Mouse (Mus musculus) myocyte (in vitro differentiated cells): ENCODE data around the gene Tjp3. TPM values are rescaled to one million over a fixed set of nuclear protein-coding genes. Genes with fewer than 3 reads are reported as not detected.

Experiments
- H3K27me3 ChIP-seq: one replicate; pipeline ENCODE4 v1.6.1; 2011; ENCODE audit not compliant: control insufficient read depth, insufficient read depth, insufficient read length
- H3K36me3 ChIP-seq: one replicate; pipeline ENCODE4 v1.6.1; 2011; ENCODE audit not compliant: control insufficient read depth, insufficient read depth
- H3K4me2 ChIP-seq: one replicate; pipeline ENCODE4 v1.6.1; 2011; ENCODE audit warnings: low read depth, control low read depth
- H3K4me3 ChIP-seq: one replicate; pipeline ENCODE4 v1.5.1; 2011; ENCODE audit warnings: mild to moderate bottlenecking, control low read depth, moderate library complexity
- H3K79me2 ChIP-seq: one replicate; pipeline ENCODE4 v1.6.1; 2011; ENCODE audit not compliant: control insufficient read depth, insufficient read depth
- H3ac ChIP-seq: one replicate; pipeline ENCODE4 v1.6.1; 2011; ENCODE audit not compliant: control insufficient read depth, insufficient read length
- CEBPB ChIP-seq: IDR thresholded peaks from 2 replicates; pipeline ENCODE4 v1.6.1; 2011; ENCODE audit warnings: mild to moderate bottlenecking, moderate library complexity; ENCODE audit not compliant: poor library complexity, insufficient read depth, severe bottlenecking
- E2F4 ChIP-seq: IDR thresholded peaks from one replicate; pipeline ENCODE4 v1.6.1; 2011; ENCODE audit warnings: mild to moderate bottlenecking, control low read depth, moderate library complexity; ENCODE audit not compliant: insufficient read depth
- MAX ChIP-seq: IDR thresholded peaks from one replicate; pipeline ENCODE4 v1.6.1; 2011; ENCODE audit warnings: low read depth, mild to moderate bottlenecking, control low read depth
- MYOD1 ChIP-seq, 3 experiments: IDR thresholded peaks; one replicate each; pipeline ENCODE4 v1.6.1; 2011; ENCODE audit warnings: control low read depth in 2 of 3, low read depth in 2 of 3, mild to moderate bottlenecking in 2 of 3, moderate library complexity in 1 of 3; ENCODE audit not compliant: insufficient read length in 2 of 3, control insufficient read depth in 1 of 3
- MYOG ChIP-seq, 3 experiments: IDR thresholded peaks; one replicate each; pipeline ENCODE4 v1.6.1; 2011; ENCODE audit warnings: control low read depth in 2 of 3, low read depth in 2 of 3, mild to moderate bottlenecking in 2 of 3; ENCODE audit not compliant: insufficient read length in 2 of 3, control insufficient read depth in 1 of 3, insufficient read depth in 1 of 3
- POLR2A ChIP-seq: IDR thresholded peaks from one replicate; pipeline ENCODE4 v1.6.1; 2011; ENCODE audit warnings: low read depth, mild to moderate bottlenecking, control low read depth, moderate library complexity; ENCODE audit not compliant: insufficient read length
- POLR2AphosphoS2 ChIP-seq: IDR thresholded peaks from one replicate; pipeline ENCODE4 v1.6.1; 2011; ENCODE audit warnings: low read depth, control low read depth; ENCODE audit not compliant: insufficient read length
- REST ChIP-seq: IDR thresholded peaks from one replicate; pipeline ENCODE4 v1.6.1; 2011; ENCODE audit warnings: mild to moderate bottlenecking, control low read depth, moderate library complexity; ENCODE audit not compliant: insufficient read depth, insufficient read length
- SRF ChIP-seq: IDR thresholded peaks from one replicate; pipeline ENCODE4 v1.6.1; 2011; ENCODE audit warnings: low read depth; ENCODE audit not compliant: control insufficient read depth, insufficient read length
- TCF12 ChIP-seq: IDR thresholded peaks from one replicate; pipeline ENCODE4 v1.6.1; 2011; ENCODE audit warnings: mild to moderate bottlenecking, control low read depth; ENCODE audit not compliant: poor library complexity, insufficient read depth, severe bottlenecking
- TCF3 ChIP-seq: IDR thresholded peaks from one replicate; pipeline ENCODE4 v1.6.1; 2011; ENCODE audit warnings: low read depth, control low read depth; ENCODE audit not compliant: insufficient read length
- USF1 ChIP-seq: IDR thresholded peaks from one replicate; pipeline ENCODE4 v1.6.1; 2011; ENCODE audit warnings: low read depth, mild to moderate bottlenecking, control low read depth, moderate library complexity
- polyA plus RNA-seq: library from polyadenylated mRNA; unstranded; fragments of >200 nt; fragmentation: generic; extraction: Trizol; gene quantifications from one replicate; pipeline ENCODE4 v1.2.1, GENCODE M21; 2012; ENCODE audit warnings: missing spikeins

The Tjp3 gene
- polyA plus RNA-seq, 1 experiment = 0.17 TPM

DNA sequence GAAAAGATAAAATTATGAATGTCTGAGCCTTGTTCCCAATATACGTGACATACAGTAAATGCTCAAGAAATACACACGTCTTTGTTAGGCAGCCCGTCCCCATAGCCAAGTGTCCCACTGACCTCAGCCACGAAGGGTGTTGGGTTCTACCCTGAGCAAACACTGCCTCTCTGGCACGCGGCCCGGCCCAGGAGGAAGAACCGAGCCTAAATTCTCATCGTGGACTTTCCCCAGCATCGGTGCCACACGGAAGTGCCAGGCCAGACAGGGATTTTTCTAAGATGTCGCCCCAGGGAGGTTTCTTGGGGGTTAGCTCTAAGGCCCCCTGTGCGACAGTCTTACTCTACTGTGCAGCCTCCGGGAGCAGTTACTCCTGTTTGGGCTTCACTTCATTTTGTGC, 1.6 kb downstream of the Tjp3 start:
- H3K27me3 ChIP-seq = peaks cover 8% of the 10 kb centered on the region
- no peak overlapping the region for H3ac ChIP-seq
- TF ChIP-seq CEBPB = no peak
- no peak for TF ChIP-seq TCF12
- no peak for TF ChIP-seq REST
- TF ChIP-seq MAX = no peak
- TF ChIP-seq POLR2A = no peak
- TF ChIP-seq E2F4 = no peak
- TF ChIP-seq POLR2AphosphoS2 = no peak
- TF ChIP-seq MYOG (IDR thresholded peaks at IDR 0.05; ENCODE audit: control insufficient read depth in 1 of 3, insufficient read depth in 1 of 3, insufficient read length in 2 of 3, low read depth in 2 of 3) = no peak
- no peak for TF ChIP-seq TCF3
- no peak for TF ChIP-seq MYOD1 (IDR thresholded peaks at IDR 0.05; ENCODE audit: control insufficient read depth in 1 of 3, insufficient read length in 2 of 3, low read depth in 2 of 3)
- no peak for TF ChIP-seq USF1
- TF ChIP-seq SRF = no peak
- peaks cover 15% of the 10 kb centered on the region for H3K79me2 ChIP-seq
- H3K4me3 ChIP-seq = no peak overlapping the region
- no peak overlapping the region for H3K4me2 ChIP-seq
- H3K36me3 ChIP-seq = no peaks in the 10 kb centered on the region

- TF ChIP-seq CEBPB (no peak), USF1 (no peak), MYOG (IDR thresholded peaks at IDR 0.05; ENCODE audit: control insufficient read depth in 1 of 3, insufficient read depth in 1 of 3, insufficient read length in 2 of 3, low read depth in 2 of 3) (peak in 1 of 3 experiments; percentile 27), REST (no peak), MAX (no peak), SRF (no peak), TCF12 (no peak)
- Histone ChIP-seq H3K79me2 (peaks cover 9% of the 10 kb centered on the region), H3K36me3 (no peaks in the 10 kb centered on the region), H3K27me3 (peaks cover 13% of the 10 kb centered on the region), H3K4me3 (no peak overlapping the region), H3ac (no peak overlapping the region), H3K4me2 (no peak overlapping the region)
These were observed 2.1 kb downstream of the Tjp3 start for GRCm38 (mm10) chr10:81289278-81289677.

DNA sequence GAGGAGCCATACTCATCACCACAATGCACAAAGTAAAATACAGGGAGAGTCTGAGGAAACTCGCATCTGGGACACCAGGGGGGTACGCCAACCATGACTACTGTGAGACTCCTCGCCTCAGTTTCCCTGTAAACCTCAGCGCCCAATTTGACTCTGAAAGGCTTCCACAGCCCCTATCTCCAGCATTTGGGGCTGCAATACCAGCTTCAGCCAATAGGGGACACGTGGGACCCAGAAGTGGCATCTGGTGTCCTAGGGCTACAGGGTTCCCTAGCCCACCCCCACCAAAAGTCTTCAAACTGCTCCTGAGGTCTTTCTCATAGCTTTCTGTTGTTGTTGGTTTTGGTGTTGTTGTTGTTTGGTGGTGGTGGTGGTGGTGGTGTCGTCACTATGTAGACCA, 2.8 kb downstream of the Tjp3 start:
- TF ChIP-seq TCF3 (no peak), TCF12 (no peak), REST (no peak), MAX (no peak), SRF (no peak), MYOG (IDR thresholded peaks at IDR 0.05; ENCODE audit: control insufficient read depth in 1 of 3, insufficient read depth in 1 of 3, insufficient read length in 2 of 3, low read depth in 2 of 3) (no peak), POLR2A (no peak), POLR2AphosphoS2 (no peak), CEBPB (no peak), USF1 (no peak), E2F4 (no peak), MYOD1 (IDR thresholded peaks at IDR 0.05; ENCODE audit: control insufficient read depth in 1 of 3, insufficient read length in 2 of 3, low read depth in 2 of 3) (no peak)
- Histone ChIP-seq H3K4me3 (no peak overlapping the region), H3K36me3 (no peaks in the 10 kb centered on the region), H3K27me3 (peaks cover 20% of the 10 kb centered on the region), H3K79me2 (peaks cover 3% of the 10 kb centered on the region), H3K4me2 (no peak overlapping the region), H3ac (no peak overlapping the region)

DNA sequence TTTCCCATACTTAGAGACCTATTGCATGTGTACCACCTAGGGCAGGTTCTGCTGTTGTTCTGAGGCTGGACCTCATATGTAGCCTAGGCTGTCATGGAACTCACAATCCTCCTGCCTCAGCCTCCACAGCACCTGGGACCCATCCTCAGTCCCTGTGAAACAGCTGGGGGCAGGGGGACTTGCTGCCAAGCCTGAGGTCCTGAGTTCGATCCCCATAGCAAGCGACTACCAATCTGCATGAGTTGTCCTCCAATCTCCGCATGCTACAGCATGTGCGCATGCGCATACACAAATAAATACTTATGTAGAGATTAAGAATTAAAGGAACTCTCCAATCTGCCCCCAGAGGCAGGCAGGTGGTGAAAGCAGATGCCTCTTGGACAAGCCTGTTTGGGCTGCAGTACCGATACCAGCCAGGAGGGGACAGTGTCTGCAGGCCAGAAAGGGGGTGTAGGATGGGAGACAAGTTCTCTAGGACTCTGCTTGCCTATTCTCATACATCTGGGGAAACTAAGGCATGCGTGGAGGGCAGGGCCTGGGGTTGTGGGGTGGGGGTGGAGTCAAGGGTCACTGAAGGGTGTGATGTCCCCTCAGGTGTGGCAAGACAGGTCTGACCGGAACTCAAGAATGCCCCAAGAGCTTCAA, 3.7 kb downstream of the Tjp3 start:
- no peak overlapping the region for H3K4me2 ChIP-seq
- H3K79me2 ChIP-seq = no peaks in the 10 kb centered on the region
- no peaks in the 10 kb centered on the region for H3K36me3 ChIP-seq
- H3K4me3 ChIP-seq = no peak overlapping the region
- TF ChIP-seq MYOG (IDR thresholded peaks at IDR 0.05; ENCODE audit: control insufficient read depth in 1 of 3, insufficient read depth in 1 of 3, insufficient read length in 2 of 3, low read depth in 2 of 3) = no peak
- TF ChIP-seq TCF12 = no peak
- no peak for TF ChIP-seq SRF
- no peak for TF ChIP-seq MYOD1 (IDR thresholded peaks at IDR 0.05; ENCODE audit: control insufficient read depth in 1 of 3, insufficient read length in 2 of 3, low read depth in 2 of 3)
- TF ChIP-seq CEBPB = no peak
- TF ChIP-seq MAX = no peak
- no peak for TF ChIP-seq REST
- TF ChIP-seq POLR2A = no peak
- no peak overlapping the region for H3ac ChIP-seq
- peaks cover 29% of the 10 kb centered on the region for H3K27me3 ChIP-seq

GRCm38 (mm10) chr10:81286586-81286985, 4.8 kb downstream of the Tjp3 start:
- no peaks in the 10 kb centered on the region for H3K36me3 ChIP-seq
- H3ac ChIP-seq = no peak overlapping the region
- no peak for TF ChIP-seq MAX
- TF ChIP-seq TCF12 = no peak
- TF ChIP-seq CEBPB = no peak
- no peak for TF ChIP-seq POLR2A
- H3K79me2 ChIP-seq = no peaks in the 10 kb centered on the region
- H3K4me2 ChIP-seq = no peak overlapping the region
- H3K4me3 ChIP-seq = peak overlapping the region; percentile 9
- H3K27me3 ChIP-seq = peaks cover 29% of the 10 kb centered on the region
